Mouse (Mus musculus) lung, postnatal 0 days (tissue): ENCODE data around the gene St3gal4.

ENCODE experiments used
- CTCF ChIP-seq: IDR thresholded peaks from 2 replicates; pipeline ENCODE4 v1.5.1; 2016; ENCODE audit warnings: antibody characterized with exemption, mild to moderate bottlenecking
- EP300 ChIP-seq: IDR thresholded peaks from 2 replicates; pipeline ENCODE4 v1.6.1; 2016; ENCODE audit warnings: antibody characterized with exemption, mild to moderate bottlenecking, control low read depth

DNA sequence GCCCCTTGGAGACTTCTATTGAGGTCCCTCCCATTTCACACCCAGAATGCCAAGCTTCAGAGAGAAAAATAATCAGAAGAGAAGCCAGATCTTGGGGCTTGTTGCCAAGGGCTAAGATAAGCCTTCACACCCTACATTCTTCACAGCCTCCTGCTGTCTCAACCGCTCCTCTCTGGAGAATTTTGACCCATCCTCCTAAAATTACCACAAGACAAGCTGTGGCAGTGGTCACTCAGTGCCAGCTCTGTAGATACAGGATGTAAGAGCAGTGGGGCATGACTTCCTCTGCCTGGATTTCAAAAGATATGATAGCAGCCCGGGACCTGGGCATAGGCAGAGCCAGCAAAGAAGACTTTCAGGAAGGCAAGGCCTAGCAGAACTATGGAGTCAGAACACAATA lies 57.6 kb downstream of the St3gal4 start:
- no peak for TF ChIP-seq CTCF
- no peak for TF ChIP-seq EP300
